Mouse (Mus musculus) hindbrain, embryonic 12.5 days (tissue): ENCODE data around the gene Cspg4. TPM values are rescaled to one million over a fixed set of nuclear protein-coding genes. Genes with fewer than 3 reads are reported as not detected.
"Not testable (repeated sequence)": the region's sequence is repeated elsewhere in the genome, so short reads cannot be mapped to it uniquely, and the experiment has no call there.

Source experiments
- ATAC-seq: fragments of 200-750 bp; cut with Nextera tagmentation; 2 replicates; pipeline ENCODE4 v1.8.0; 2017; ENCODE audit warnings: moderate TSS enrichment; ENCODE audit not compliant: low FRiP score
- H3K27ac ChIP-seq: fragments of 300-500 bp; sonication (generic); 2 replicates; pipeline ENCODE4 v1.5.1; 2016; ENCODE audit warnings: mild to moderate bottlenecking
- H3K27me3 ChIP-seq: fragments of 300-500 bp; sonication (generic); 2 replicates; pipeline ENCODE4 v1.6.1; 2016; ENCODE audit warnings: mild to moderate bottlenecking
- H3K36me3 ChIP-seq: fragments of 300-500 bp; sonication (generic); 2 replicates; pipeline ENCODE4 v1.6.1; 2016; ENCODE audit warnings: mild to moderate bottlenecking
- H3K4me1 ChIP-seq: fragments of 300-500 bp; sonication (generic); 2 replicates; pipeline ENCODE4 v1.6.1; 2016
- H3K4me2 ChIP-seq: fragments of 300-500 bp; sonication (generic); replicated peaks from 2 replicates; pipeline ENCODE4 v1.6.1; 2016; ENCODE audit warnings: mild to moderate bottlenecking
- H3K4me3 ChIP-seq: fragments of 300-500 bp; sonication (generic); 2 replicates; pipeline ENCODE4 v1.5.1; 2016; ENCODE audit warnings: mild to moderate bottlenecking
- H3K9ac ChIP-seq: fragments of 300-500 bp; sonication (generic); 2 replicates; pipeline ENCODE4 v1.6.1; 2016; ENCODE audit warnings: mild to moderate bottlenecking, moderate library complexity
- H3K9me3 ChIP-seq: fragments of 300-500 bp; sonication (generic); replicated peaks from 2 replicates; pipeline ENCODE4 v1.6.1; 2016; ENCODE audit warnings: mild to moderate bottlenecking
- WGBS: fragments of 180-500 bp; shearing (Covaris S2); methylation state at CpG from one replicate; pipeline ENCODE4 v1.1.7; 2016; 5-methylcytosine and 5-hydroxymethylcytosine counted together
- polyA plus RNA-seq: library from polyadenylated mRNA; unstranded; fragments of >200 nt; fragmentation: Nextera tagmentation; extraction: Ambion mirVana; gene quantifications from 2 replicates; pipeline ENCODE4 v1.2.1, GENCODE M21; 2016

Cspg4 gene
- polyA plus RNA-seq, 1 experiment from 2014 or later = 6.8 TPM

GRCm38 (mm10) chr9:56894006-56894405 is 29.2 kb downstream of the Cspg4 start:
- Histone ChIP-seq H3K27ac (no peak overlapping the region), H3K9ac (0 out of 2 replicates have a peak overlapping the region, but pooled peaks have one; percentile 13), H3K4me2 (no peak overlapping the region), H3K4me3 (no peak overlapping the region), H3K4me1 (peaks cover 19% of the 10 kb centered on the region), H3K27me3 (peaks cover 10% of the 10 kb centered on the region), H3K36me3 (no peaks in the 10 kb centered on the region), H3K9me3 (no peaks in the 10 kb centered on the region)
- ATAC-seq = no peak
- 14% methylated on average over 3 of the region's 3 CpGs for WGBS

GRCm38 (mm10) chr9:56896779-56897178 is 31.9 kb downstream of the Cspg4 start:
- H3K36me3 ChIP-seq = no peaks in the 10 kb centered on the region
- H3K9ac ChIP-seq = no peak overlapping the region
- H3K27me3 ChIP-seq = peaks cover 10% of the 10 kb centered on the region
- no peak overlapping the region for H3K4me2 ChIP-seq
- no peak overlapping the region for H3K4me3 ChIP-seq
- no peak for ATAC-seq
- H3K4me1 ChIP-seq = peaks cover 17% of the 10 kb centered on the region
- H3K9me3 ChIP-seq = no peaks in the 10 kb centered on the region
- 91% methylated on average over 12 of the region's 12 CpGs for WGBS
- H3K27ac ChIP-seq = no peak overlapping the region

- no peaks in the 10 kb centered on the region for H3K36me3 ChIP-seq
- 70% methylated on average over 11 of the region's 11 CpGs for WGBS
- no peak overlapping the region for H3K9ac ChIP-seq
- H3K4me1 ChIP-seq = peaks cover 6% of the 10 kb centered on the region
- H3K4me2 ChIP-seq = no peak overlapping the region
- H3K4me3 ChIP-seq = no peak overlapping the region
- no peaks in the 10 kb centered on the region for H3K9me3 ChIP-seq
- H3K27ac ChIP-seq = no peak overlapping the region
- no peak for ATAC-seq
- H3K27me3 ChIP-seq = no peaks in the 10 kb centered on the region
Observed at GRCm38 (mm10) chr9:56899409-56899808, 34.6 kb downstream of the Cspg4 start.

- H3K36me3 ChIP-seq = no peaks in the 10 kb centered on the region
- no peaks in the 10 kb centered on the region for H3K9me3 ChIP-seq
- no peak overlapping the region for H3K9ac ChIP-seq
- ATAC-seq = no peak
- no peak overlapping the region for H3K4me3 ChIP-seq
- peaks cover 6% of the 10 kb centered on the region for H3K4me1 ChIP-seq
- no peak overlapping the region for H3K4me2 ChIP-seq
- no peaks in the 10 kb centered on the region for H3K27me3 ChIP-seq
- H3K27ac ChIP-seq = no peak overlapping the region
Observed at GRCm38 (mm10) chr9:56900060-56900459, 35.2 kb downstream of the Cspg4 start.

GRCm38 (mm10) chr9:56900571-56900970 is 35.7 kb downstream of the Cspg4 start:
- H3K36me3 ChIP-seq = no peaks in the 10 kb centered on the region
- 70% methylated on average over 9 of the region's 9 CpGs for WGBS

GRCm38 (mm10) chr9:56901187-56901586 is 36.4 kb downstream of the Cspg4 start:
- 69% methylated on average over 8 of the region's 8 CpGs for WGBS
- Histone ChIP-seq H3K27ac (no peak overlapping the region), H3K36me3 (no peaks in the 10 kb centered on the region), H3K4me2 (no peak overlapping the region), H3K9me3 (no peaks in the 10 kb centered on the region), H3K27me3 (no peaks in the 10 kb centered on the region), H3K9ac (no peak overlapping the region), H3K4me1 (peaks cover 6% of the 10 kb centered on the region), H3K4me3 (no peak overlapping the region)
- no peak for ATAC-seq

More at GRCm38 (mm10) chr9:56900571-56900970, 35.7 kb downstream of the Cspg4 start:
- no peaks in the 10 kb centered on the region for H3K9me3 ChIP-seq
- no peak overlapping the region for H3K9ac ChIP-seq
- H3K27me3 ChIP-seq = no peaks in the 10 kb centered on the region
- H3K4me2 ChIP-seq = no peak overlapping the region
- ATAC-seq = no peak
- no peak overlapping the region for H3K27ac ChIP-seq
- peaks cover 6% of the 10 kb centered on the region for H3K4me1 ChIP-seq
- H3K4me3 ChIP-seq = no peak overlapping the region

GRCm38 (mm10) chr9:56903662-56904061 is 38.8 kb downstream of the Cspg4 start:
- H3K9me3 ChIP-seq = no peaks in the 10 kb centered on the region
- peaks cover 6% of the 10 kb centered on the region for H3K4me1 ChIP-seq
- H3K36me3 ChIP-seq = no peaks in the 10 kb centered on the region
- no peak overlapping the region for H3K27ac ChIP-seq
- no peak overlapping the region for H3K4me2 ChIP-seq
- ATAC-seq = no peak
- H3K4me3 ChIP-seq = no peak overlapping the region
- 77% methylated on average over 3 of the region's 3 CpGs for WGBS
- no peak overlapping the region for H3K9ac ChIP-seq
- H3K27me3 ChIP-seq = no peaks in the 10 kb centered on the region

- H3K4me1 ChIP-seq = no peaks in the 10 kb centered on the region
- H3K9me3 ChIP-seq = no peaks in the 10 kb centered on the region
- H3K27ac ChIP-seq = no peak overlapping the region
- no peaks in the 10 kb centered on the region for H3K27me3 ChIP-seq
- no peak overlapping the region for H3K4me3 ChIP-seq
- H3K9ac ChIP-seq = no peak overlapping the region
- no peaks in the 10 kb centered on the region for H3K36me3 ChIP-seq
- ATAC-seq = no peak
- no peak overlapping the region for H3K4me2 ChIP-seq
- 87% methylated on average over 9 of the region's 9 CpGs for WGBS
Observed at GRCm38 (mm10) chr9:56907549-56907948, 42.7 kb downstream of the Cspg4 start.

GRCm38 (mm10) chr9:56909991-56910390 is 45.2 kb downstream of the Cspg4 start:
- 51% methylated on average over 4 of the region's 4 CpGs for WGBS
- H3K4me3 ChIP-seq, ATAC-seq, H3K9ac ChIP-seq, H3K36me3 ChIP-seq, H3K4me1 ChIP-seq, H3K9me3 ChIP-seq, H3K4me2 ChIP-seq, H3K27ac ChIP-seq, H3K27me3 ChIP-seq: not testable (repeated sequence)

- Histone ChIP-seq H3K9me3 (no peaks in the 10 kb centered on the region), H3K4me2 (no peak overlapping the region), H3K36me3 (no peaks in the 10 kb centered on the region), H3K4me3 (no peak overlapping the region), H3K9ac (no peak overlapping the region), H3K27me3 (no peaks in the 10 kb centered on the region), H3K27ac (no peak overlapping the region), H3K4me1 (no peaks in the 10 kb centered on the region)
- ATAC-seq = no peak
- 72% methylated on average over 1 of the region's 1 CpGs for WGBS
Observed at GRCm38 (mm10) chr9:56911017-56911416, 46.2 kb downstream of the Cspg4 start.

GRCm38 (mm10) chr9:56913991-56914390 is 49.2 kb downstream of the Cspg4 start:
- Histone ChIP-seq H3K27ac (no peak overlapping the region), H3K4me1 (no peaks in the 10 kb centered on the region), H3K9ac (no peak overlapping the region), H3K27me3 (no peaks in the 10 kb centered on the region), H3K4me3 (no peak overlapping the region), H3K4me2 (no peak overlapping the region), H3K9me3 (no peaks in the 10 kb centered on the region), H3K36me3 (peaks cover 21% of the 10 kb centered on the region)
- ATAC-seq = no peak
- WGBS = 89% methylated on average over 9 of the region's 9 CpGs

GRCm38 (mm10) chr9:56915116-56915515 is 50.3 kb downstream of the Cspg4 start:
- Histone ChIP-seq H3K36me3 (peaks cover 22% of the 10 kb centered on the region), H3K9me3 (no peaks in the 10 kb centered on the region), H3K9ac (no peak overlapping the region), H3K4me2 (no peak overlapping the region), H3K27ac (no peak overlapping the region), H3K4me1 (no peaks in the 10 kb centered on the region), H3K4me3 (no peak overlapping the region), H3K27me3 (no peaks in the 10 kb centered on the region)
- ATAC-seq = no peak
- WGBS = 75% methylated on average over 1 of the region's 1 CpGs

- Histone ChIP-seq H3K9ac (no peak overlapping the region), H3K9me3 (no peaks in the 10 kb centered on the region), H3K27me3 (no peaks in the 10 kb centered on the region), H3K4me1 (no peaks in the 10 kb centered on the region), H3K4me3 (no peak overlapping the region), H3K36me3 (peaks cover 27% of the 10 kb centered on the region), H3K27ac (no peak overlapping the region), H3K4me2 (no peak overlapping the region)
- no peak for ATAC-seq
- WGBS = 84% methylated on average over 5 of the region's 5 CpGs
Observed at GRCm38 (mm10) chr9:56915695-56916410, 51.0 kb downstream of the Cspg4 start.
